25 mouse cellular contexts compared by ENCODE assay signal in the genomic region with DNA sequence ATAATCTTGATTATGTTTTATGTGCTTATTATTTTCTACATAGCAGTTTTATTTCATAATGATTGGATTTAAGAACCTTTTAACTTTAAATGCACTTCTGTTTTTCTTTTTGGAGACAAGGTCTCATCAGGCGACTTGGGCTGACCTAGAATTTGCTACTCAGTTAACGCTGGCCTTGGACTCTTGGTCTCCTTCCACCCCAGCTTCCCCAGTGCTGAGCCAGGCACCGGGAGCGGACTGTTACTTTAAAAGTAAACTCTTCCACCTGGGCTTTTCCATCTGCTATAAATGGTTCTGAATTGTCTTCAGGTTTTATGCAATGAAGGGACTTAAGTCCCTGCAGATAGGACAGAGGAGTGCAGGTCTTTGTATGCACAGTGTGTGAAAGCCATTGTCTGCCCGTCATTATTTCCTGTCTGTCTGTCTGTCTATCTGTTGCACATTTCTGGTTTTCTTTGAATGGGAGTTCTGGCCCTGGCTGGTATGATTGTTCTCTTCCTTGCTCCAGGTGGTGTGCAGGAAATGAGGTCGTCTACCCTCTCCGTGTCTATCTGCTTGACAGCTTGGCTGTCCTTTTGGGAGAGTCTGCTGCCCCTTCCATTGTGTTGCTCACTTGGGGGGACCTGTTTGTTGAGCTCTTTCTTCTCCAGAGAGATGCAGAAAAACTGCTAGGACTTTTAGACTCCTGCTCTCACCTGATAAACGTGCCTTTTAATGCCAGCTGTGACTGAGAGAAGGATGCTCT.
DNase-seq lines count a peak whose midpoint lies in the region; ATAC-seq and TF ChIP-seq lines count a peak whose summit lies in the region.
"Had no signal": no experiment of that assay in that cellular context is flagged by ENCODE, and none has a peak within 500 bp of the region (broad histone marks: within the 10 kb centered on the region; RNA-seq: fewer than 3 reads in every experiment).

No protein-coding gene starts in this region.

- no peak overlapping the region for H3K9ac ChIP-seq in midbrain, embryonic 14.5 days (replicated peaks; ENCODE audit: low read length)
- H3K9ac ChIP-seq: forebrain, embryonic 12.5 days; forebrain, postnatal 0 days; heart, embryonic 13.5 days; limb, embryonic 12.5 days; liver, embryonic 15.5 days; lung, embryonic 15.5 days; neural tube, embryonic 13.5 days had no signal

- H3K27me3 ChIP-seq in midbrain, embryonic 14.5 days (ENCODE audit: control insufficient read depth, insufficient read depth, low read length): no peaks in the 10 kb centered on the region
- H3K27me3 ChIP-seq in midbrain, embryonic 10.5 days (ENCODE audit: low read depth, poor library complexity, severe bottlenecking): no peaks in the 10 kb centered on the region
- no peaks in the 10 kb centered on the region for H3K27me3 ChIP-seq in thymus, adult 2 months (ENCODE audit: control insufficient read depth, insufficient read depth, low read length)
- H3K27me3 ChIP-seq: forebrain, embryonic 12.5 days; heart, embryonic 13.5 days; limb, embryonic 12.5 days; liver, embryonic 15.5 days; lung, embryonic 15.5 days; neural tube, embryonic 13.5 days; Patski had no signal

- ATAC-seq in midbrain, embryonic 14.5 days (ENCODE audit: low FRiP score, low TSS enrichment): no peak
- ATAC-seq: intestine, postnatal 0 days; Patski had no signal

- no peaks in the 10 kb centered on the region for H3K9me3 ChIP-seq in midbrain, embryonic 14.5 days (ENCODE audit: control insufficient read depth, low read length)
- no peaks in the 10 kb centered on the region for H3K9me3 ChIP-seq in midbrain, embryonic 10.5 days (replicated peaks)
- H3K9me3 ChIP-seq: forebrain, embryonic 12.5 days; heart, embryonic 13.5 days; limb, embryonic 12.5 days; liver, embryonic 15.5 days; lung, embryonic 15.5 days; neural tube, embryonic 13.5 days had no signal

- no peak overlapping the region for H3K4me3 ChIP-seq in midbrain, embryonic 14.5 days (replicated peaks; ENCODE audit: low read depth, low read length)
- no peak overlapping the region for H3K4me3 ChIP-seq in midbrain, embryonic 10.5 days
- no peak overlapping the region for H3K4me3 ChIP-seq in thymus, adult 2 months (ENCODE audit: control insufficient read depth, insufficient read depth, low read length)
- H3K4me3 ChIP-seq in layer of hippocampus, adult 2 months: no peak overlapping the region
- H3K4me3 ChIP-seq: erythroblast, embryonic 14.5 days; forebrain, embryonic 12.5 days; heart, adult 2 months; heart, embryonic 13.5 days; limb, embryonic 12.5 days; liver, embryonic 15.5 days; lung, embryonic 15.5 days; neural tube, embryonic 13.5 days had no signal

- intact Hi-C loops in left cerebral cortex, postnatal 14 days (cut with DNase I): no loop called here

- 58% methylated on average over 8 of the region's 8 CpGs for WGBS in midbrain, embryonic 14.5 days
- 79% methylated on average over 8 of the region's 8 CpGs for whole genome bisulfite sequencing in midbrain, embryonic 10.5 days
- 47% methylated on average over 8 of the region's 8 CpGs for WGBS in thymus, adult 2 months

- peaks cover 25% of the 10 kb centered on the region for H3K4me1 ChIP-seq in midbrain, embryonic 14.5 days (ENCODE audit: control insufficient read depth, insufficient read depth, low read length)
- H3K4me1 ChIP-seq in midbrain, embryonic 10.5 days: peaks cover 11% of the 10 kb centered on the region
- H3K4me1 ChIP-seq in thymus, adult 2 months (replicated peaks; ENCODE audit: control insufficient read depth, insufficient read depth, low read length): peaks cover 56% of the 10 kb centered on the region
- H3K4me1 ChIP-seq: heart, embryonic 13.5 days; liver, embryonic 15.5 days; lung, embryonic 15.5 days had no signal

- peak; percentile 30 for DNase-seq in adrenal gland, postnatal 14 days
- no peak for DNase-seq in adrenal gland, postnatal 4 days (ENCODE audit: low spot score in 2 of 2)
- no peak for DNase-seq in midbrain, embryonic 14.5 days
- DNase-seq in midbrain, embryonic 10.5 days (ENCODE audit: low spot score): no peak
- DNase-seq in thymus, adult 2 months: peak; percentile 44
- peak; percentile 49 for DNase-seq in thymus, postnatal 4 days
- no peak for DNase-seq in left cerebral cortex, postnatal 14 days (ENCODE audit: low spot score in 2 of 2)
- DNase-seq in layer of hippocampus, adult 2 months (ENCODE audit: low spot score in 2 of 2): no peak
- DNase-seq: cerebellum, postnatal 14 days; forebrain, postnatal 0 days; heart, adult 2 months; heart, postnatal 10 days; kidney, adult 9 months; kidney, postnatal 36 days; lung, postnatal 36 days; right cerebral cortex, postnatal 4 days had no signal

- 0 out of 2 replicates have a peak overlapping the region, but pooled peaks have one; percentile 14 for H3K27ac ChIP-seq in midbrain, embryonic 14.5 days (replicated peaks; ENCODE audit: low read depth, low read length)
- H3K27ac ChIP-seq in midbrain, embryonic 10.5 days (replicated peaks): no peak overlapping the region
- peak overlapping the region; percentile 100 for H3K27ac ChIP-seq in thymus, adult 2 months (ENCODE audit: control insufficient read depth, insufficient read depth, low read length)
- H3K27ac ChIP-seq in layer of hippocampus, adult 2 months: no peak overlapping the region
- H3K27ac ChIP-seq: heart, adult 2 months; heart, embryonic 13.5 days; limb, embryonic 12.5 days; liver, embryonic 15.5 days; lung, embryonic 15.5 days had no signal

- TF ChIP-seq POLR2A in thymus, adult 2 months (IDR thresholded peaks at IDR 0.05; ENCODE audit: control insufficient read depth, extremely low read depth, insufficient read depth, low read length, poor library complexity): no peak

- TF ChIP-seq CTCF in thymus, adult 2 months (IDR thresholded peaks at IDR 0.05; ENCODE audit: borderline replicate concordance, control insufficient read depth, extremely low read depth, insufficient read depth, low read length, poor library complexity): no peak
- TF ChIP-seq CTCF in layer of hippocampus, adult 2 months (conservative IDR thresholded peaks at IDR 0.05): no peak

- H3K36me3 ChIP-seq in midbrain, embryonic 14.5 days (ENCODE audit: control insufficient read depth, insufficient read depth, low read length): no peaks in the 10 kb centered on the region
- no peaks in the 10 kb centered on the region for H3K36me3 ChIP-seq in midbrain, embryonic 10.5 days
- H3K36me3 ChIP-seq in thymus, adult 2 months (ENCODE audit: control insufficient read depth, insufficient read depth, low read length): no peaks in the 10 kb centered on the region
- H3K36me3 ChIP-seq: forebrain, embryonic 12.5 days; heart, embryonic 13.5 days; limb, embryonic 12.5 days; liver, embryonic 15.5 days; lung, embryonic 15.5 days; neural tube, embryonic 13.5 days had no signal

- H3K4me2 ChIP-seq in midbrain, embryonic 14.5 days (ENCODE audit: low read length): no peak overlapping the region
- H3K4me2 ChIP-seq: forebrain, embryonic 12.5 days; heart, embryonic 13.5 days; limb, embryonic 12.5 days; liver, embryonic 15.5 days; lung, embryonic 15.5 days; neural tube, embryonic 13.5 days had no signal

Comparison
In these comparisons a context has a peak if more than half of its experiments do, and no peak if none do; other contexts are left out.
1. DNase-seq: peak in adrenal gland, postnatal 14 days (single experiment), thymus, adult 2 months (single experiment) and thymus, postnatal 4 days (single experiment); none in adrenal gland, postnatal 4 days (0 of 2), midbrain, embryonic 14.5 days (single experiment), midbrain, embryonic 10.5 days (single experiment), left cerebral cortex, postnatal 14 days (0 of 2) and layer of hippocampus, adult 2 months (0 of 2).
2. H3K27ac ChIP-seq: peak in midbrain, embryonic 14.5 days (single experiment) and thymus, adult 2 months (single experiment); none in midbrain, embryonic 10.5 days (single experiment) and layer of hippocampus, adult 2 months (single experiment).